Mouse (Mus musculus): ENCODE measurements around the gene Slc39a10. TPM values are rescaled to one million over a fixed set of nuclear protein-coding genes. Genes with fewer than 3 reads are reported as not detected.

The Slc39a10 gene
- 1 to 10 TPM; 3.7 to 4.0 TPM for total RNA-seq (2021)
- long read RNA-seq, experiment 1, full-length matches to known transcripts = 1 of 2 reads
- long read RNA-seq, experiment 1, partial matches to known transcripts = 0 of 2 reads
- long read RNA-seq, experiment 1, other reads (novel, unspliced or antisense) = 1 of 2 reads
- long read RNA-seq, experiment 2, full-length matches to known transcripts = 3 of 6 reads
- long read RNA-seq, experiment 2, partial matches to known transcripts = 0 of 6 reads
- long read RNA-seq, experiment 2, other reads (novel, unspliced or antisense) = 3 of 6 reads

- no peak for DNase-seq
- intact Hi-C loops (cut with DNase I) = no loop called here
These were observed at the start of gene Slc39a10 for GRCm38 (mm10) chr1:46892752-46893151. Gene Slc39a10, minus strand, starts transcription at chr1:46892852.

GRCm38 (mm10) chr1:46939295-46939694, 46.6 kb upstream of the Slc39a10 start:
- intact Hi-C loops (cut with DNase I) = no loop called here

DNA sequence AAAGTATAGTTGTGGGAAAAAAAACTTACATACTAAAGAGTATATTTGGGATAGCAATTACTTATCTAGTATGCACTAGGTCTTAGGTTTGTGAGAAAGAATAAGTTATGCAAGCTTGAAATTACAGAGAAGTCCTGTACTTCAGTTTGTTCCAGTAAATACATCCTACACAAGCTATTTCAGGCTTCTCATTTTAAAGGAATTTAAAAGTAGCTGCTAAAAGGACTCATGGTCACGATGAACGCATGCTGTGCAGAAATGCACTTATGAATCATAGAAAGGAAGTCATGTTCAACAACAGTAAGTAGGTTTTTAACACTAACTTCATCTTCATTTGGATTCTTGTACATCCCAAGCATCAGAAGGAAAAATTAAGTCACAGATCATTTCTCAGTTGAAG, 45.0 kb upstream of the Slc39a10 start:
- intact Hi-C loops (cut with DNase I) = no loop called here
- no peak for DNase-seq

More at GRCm38 (mm10) chr1:46939295-46939694, 46.6 kb upstream of the Slc39a10 start:
- DNase-seq = no peak

GRCm38 (mm10) chr1:46927104-46927503, 34.5 kb upstream of the Slc39a10 start:
- no peak for DNase-seq
- intact Hi-C loops (cut with DNase I) = no loop called here

GRCm38 (mm10) chr1:46926239-46926638, 33.6 kb upstream of the Slc39a10 start:
- intact Hi-C loops (cut with DNase I) = no loop called here
- DNase-seq = no peak

DNA sequence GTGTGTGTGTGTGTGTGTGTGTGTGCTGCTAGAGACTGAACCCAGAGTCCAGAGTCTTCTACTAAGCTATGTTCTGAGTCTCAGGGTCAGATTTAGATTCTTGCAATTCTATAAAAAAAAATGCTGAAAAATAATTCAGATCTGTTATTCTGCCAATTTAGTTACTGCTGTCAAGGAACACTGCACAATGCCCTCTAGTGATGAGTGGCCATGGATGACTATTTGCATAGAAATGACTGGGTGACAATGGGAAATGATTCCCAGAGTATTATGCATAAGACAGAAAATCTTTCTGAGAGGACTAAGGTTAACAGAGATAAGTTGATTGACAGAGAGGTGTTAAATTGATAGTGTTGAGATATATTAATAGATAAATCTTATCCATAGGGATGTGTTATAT, 32.3 kb upstream of the Slc39a10 start:
- intact Hi-C loops (cut with DNase I) = no loop called here
- DNase-seq = no peak

DNA sequence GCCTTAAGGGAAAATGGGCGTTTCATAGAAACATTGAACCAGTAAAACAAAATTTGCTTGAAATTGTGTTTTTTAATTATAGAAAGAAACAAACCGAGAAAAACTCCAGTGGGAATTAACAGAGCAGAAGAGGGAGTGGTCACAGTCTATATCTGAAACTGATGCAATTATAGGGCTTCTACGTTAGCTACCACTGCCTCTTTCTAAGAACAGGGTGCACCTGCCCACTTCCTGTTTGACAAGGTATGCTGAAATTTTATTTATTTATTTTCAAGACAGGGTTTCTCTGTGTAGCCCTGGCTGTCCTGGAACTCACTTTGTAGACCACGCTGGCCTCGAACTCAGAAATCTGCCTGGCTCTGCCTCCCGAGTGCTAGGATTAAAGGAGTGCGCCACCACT, 30.3 kb upstream of the Slc39a10 start:
- intact Hi-C loops (cut with DNase I) = no loop called here
- no peak for DNase-seq

GRCm38 (mm10) chr1:46921630-46922029, 29.0 kb upstream of the Slc39a10 start:
- no peak for DNase-seq
- intact Hi-C loops (cut with DNase I) = no loop called here

DNA sequence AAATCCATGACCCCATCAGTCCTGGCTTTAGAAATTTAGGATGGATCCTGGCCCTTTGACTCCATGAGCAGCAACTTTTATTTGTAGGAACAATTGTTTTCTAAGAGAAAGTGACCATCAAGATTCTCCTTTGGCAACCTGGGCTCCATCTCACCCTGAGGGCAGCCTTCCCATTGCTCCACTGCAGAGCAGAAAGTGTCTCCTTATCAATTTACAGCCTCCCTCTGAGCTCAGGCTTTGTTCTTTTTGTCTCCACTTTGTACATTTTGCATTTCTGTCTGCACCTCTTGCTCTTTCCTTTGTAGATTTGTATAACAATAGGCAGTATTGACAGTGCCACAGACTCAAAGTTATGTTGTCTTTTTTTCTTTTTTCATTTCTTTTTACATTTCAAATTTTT, 23.6 kb upstream of the Slc39a10 start:
- intact Hi-C loops (cut with DNase I) = no loop called here
- no peak for DNase-seq

DNA sequence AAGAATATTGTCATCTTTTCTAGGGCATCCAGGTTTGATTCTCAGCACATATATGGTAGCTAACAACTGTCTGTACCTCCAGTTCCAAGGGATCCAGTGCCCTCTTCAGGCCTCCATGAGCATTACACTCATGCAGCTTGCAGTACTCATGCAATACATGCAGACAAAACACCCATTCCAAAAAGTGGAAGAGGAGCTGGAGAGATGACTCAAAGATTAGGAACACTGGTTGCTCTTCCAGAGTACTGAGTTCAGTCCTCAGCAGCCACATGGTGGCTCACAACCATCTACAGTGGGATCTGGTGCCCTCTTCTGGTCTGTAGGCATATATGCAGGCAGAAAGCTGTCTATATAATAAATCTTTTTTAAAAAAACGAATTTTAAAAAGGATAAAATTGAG, 21.7 kb upstream of the Slc39a10 start:
- no peak for DNase-seq
- intact Hi-C loops (cut with DNase I) = no loop called here

GRCm38 (mm10) chr1:46912506-46913156, 20.0 kb upstream of the Slc39a10 start:
- intact Hi-C loops (cut with DNase I) = no loop called here
- DNase-seq = no peak

DNA sequence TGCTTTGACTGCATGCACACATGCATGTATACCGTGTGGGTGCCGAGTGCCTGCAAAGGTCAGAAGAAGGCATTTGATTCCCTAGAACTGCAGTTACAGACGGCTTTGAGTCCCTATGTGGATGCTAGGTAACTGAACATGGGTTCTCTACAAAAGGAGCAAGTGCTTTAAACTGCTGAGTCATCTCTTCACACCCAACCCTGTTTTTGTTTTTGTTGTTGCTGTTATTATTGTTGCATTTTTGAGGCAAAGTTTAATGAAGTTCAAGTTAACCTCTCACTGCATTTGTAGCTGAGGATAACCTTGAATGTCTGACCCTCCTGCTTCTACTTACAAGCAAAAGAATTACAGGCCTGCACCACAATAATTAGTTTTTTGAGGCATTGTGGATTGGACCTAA, 17.5 kb upstream of the Slc39a10 start:
- DNase-seq = no peak
- intact Hi-C loops (cut with DNase I) = no loop called here

GRCm38 (mm10) chr1:46905706-46906105, 13.1 kb upstream of the Slc39a10 start:
- intact Hi-C loops (cut with DNase I) = no loop called here

GRCm38 (mm10) chr1:46902102-46902683, 9.5 kb upstream of the Slc39a10 start:
- DNase-seq = no peak
- intact Hi-C loops (cut with DNase I) = no loop called here

More at GRCm38 (mm10) chr1:46905706-46906105, 13.1 kb upstream of the Slc39a10 start:
- DNase-seq = no peak

GRCm38 (mm10) chr1:46894281-46894842, 1.7 kb upstream of the Slc39a10 start:
- intact Hi-C loops (cut with DNase I) = no loop called here

DNA sequence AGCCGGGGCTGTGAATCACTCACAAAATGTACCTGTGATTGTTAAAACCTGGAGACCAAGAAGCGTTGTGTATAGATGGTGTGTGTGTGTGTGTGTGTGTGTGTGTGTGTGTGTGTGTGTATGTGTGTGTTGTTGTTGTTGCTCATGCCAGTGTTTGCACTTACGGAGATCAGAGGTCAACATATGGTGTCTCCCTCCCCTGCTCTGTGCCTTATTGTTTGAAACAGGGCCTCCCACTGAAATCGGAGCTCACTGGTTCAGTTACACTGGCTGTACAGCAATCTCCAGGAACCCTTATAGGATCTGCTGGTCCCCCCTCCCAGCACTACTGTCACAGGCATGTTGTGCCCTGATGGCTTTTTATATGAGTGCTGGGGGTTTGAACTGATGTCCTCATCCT, 3.9 kb downstream of the Slc39a10 start:
- intact Hi-C loops (cut with DNase I) = no loop called here
- no peak for DNase-seq

More at GRCm38 (mm10) chr1:46894281-46894842, 1.7 kb upstream of the Slc39a10 start:
- no peak for DNase-seq

DNA sequence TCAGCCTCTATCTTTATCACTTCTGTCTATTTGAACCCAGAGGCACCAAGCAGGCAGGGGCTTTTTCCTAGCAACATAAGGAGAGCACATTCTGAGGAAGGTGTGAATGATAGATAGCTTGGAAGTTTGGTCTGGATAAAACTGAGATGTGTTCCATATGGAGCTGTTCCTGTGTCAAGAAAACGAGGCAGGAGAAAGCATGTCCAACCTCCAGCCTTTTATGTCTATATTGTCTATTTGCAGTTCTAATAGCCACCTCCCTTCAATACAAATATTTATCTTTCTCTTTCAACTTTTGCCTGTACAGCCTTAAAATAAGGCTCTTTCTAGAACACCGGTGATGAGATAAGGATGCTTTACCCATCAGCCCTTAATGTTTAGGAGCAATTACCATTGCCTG, 4.3 kb downstream of the Slc39a10 start:
- intact Hi-C loops (cut with DNase I) = no loop called here

GRCm38 (mm10) chr1:46887908-46888307, 4.7 kb downstream of the Slc39a10 start:
- no peak for DNase-seq
- intact Hi-C loops (cut with DNase I) = no loop called here

More for the DNA sequence above, 4.3 kb downstream of the Slc39a10 start:
- DNase-seq = no peak

- intact Hi-C loops (cut with DNase I) = no loop called here
- DNase-seq = no peak
These were observed 6.6 kb downstream of the Slc39a10 start for GRCm38 (mm10) chr1:46886091-46886490.

GRCm38 (mm10) chr1:46885231-46885630, 7.4 kb downstream of the Slc39a10 start:
- intact Hi-C loops (cut with DNase I) = no loop called here
- no peak for DNase-seq

GRCm38 (mm10) chr1:46879951-46880350, 12.7 kb downstream of the Slc39a10 start:
- intact Hi-C loops (cut with DNase I) = no loop called here

More at GRCm38 (mm10) chr1:46879951-46880350, 12.7 kb downstream of the Slc39a10 start:
- no peak for DNase-seq

Measured in gastrocnemius, postnatal 36 days (tissue).